Mouse (Mus musculus): ENCODE results near the gene Lrr1.

GRCm38 (mm10) chr12:69210056-69210979 is 41.7 kb downstream of the Lrr1 start:
- TF ChIP-seq ZC3H11A (IDR thresholded peaks at IDR 0.05; ENCODE audit: borderline replicate concordance, low read depth, low read length) (no peak), MAFK (IDR thresholded peaks at IDR 0.05; ENCODE audit: insufficient read depth, low read depth, low read length) (no peak)
